Mouse (Mus musculus): ENCODE results near the gene Pde5a. TPM values are rescaled to one million over a fixed set of nuclear protein-coding genes. Genes with fewer than 3 reads are reported as not detected.

The Pde5a gene
- total RNA-seq, 2 experiments from 2014 or later, result 1.6 to 1.9 TPM

GRCm38 (mm10) chr3:122747921-122748700 is 19.4 kb downstream of the Pde5a start:
- DNase-seq, result no peak
- intact Hi-C loops (cut with DNase I), result no loop called here

DNA sequence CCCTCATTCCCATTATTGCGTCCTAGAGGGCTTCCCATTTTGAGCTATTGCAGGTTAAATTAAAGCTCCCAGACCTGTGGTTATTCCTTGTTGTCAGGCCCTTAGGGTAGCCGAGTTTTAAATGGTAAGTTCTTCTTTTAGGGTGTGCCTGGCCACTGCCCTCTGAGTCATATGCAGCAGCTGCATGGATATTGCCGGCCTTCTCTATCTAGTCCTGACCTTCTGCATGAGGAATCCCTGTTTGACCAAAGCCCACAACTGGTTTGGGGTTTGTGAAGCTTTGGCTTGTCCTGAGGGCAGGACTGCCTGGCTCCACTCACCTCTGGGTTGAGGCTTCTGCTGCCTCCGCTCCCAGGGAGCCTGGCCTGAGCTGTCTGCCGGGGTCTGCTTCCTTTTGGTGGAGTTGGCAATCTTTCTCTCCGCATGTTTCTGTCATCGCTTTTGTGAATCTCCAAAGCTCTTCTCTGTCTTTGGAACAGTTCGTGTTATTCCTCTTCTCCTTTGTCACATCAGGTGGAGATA is 34.6 kb downstream of the Pde5a start:
- intact Hi-C loops (cut with DNase I), result no loop called here
- DNase-seq, result peak in 1 of 2 experiments; percentile 17

DNA sequence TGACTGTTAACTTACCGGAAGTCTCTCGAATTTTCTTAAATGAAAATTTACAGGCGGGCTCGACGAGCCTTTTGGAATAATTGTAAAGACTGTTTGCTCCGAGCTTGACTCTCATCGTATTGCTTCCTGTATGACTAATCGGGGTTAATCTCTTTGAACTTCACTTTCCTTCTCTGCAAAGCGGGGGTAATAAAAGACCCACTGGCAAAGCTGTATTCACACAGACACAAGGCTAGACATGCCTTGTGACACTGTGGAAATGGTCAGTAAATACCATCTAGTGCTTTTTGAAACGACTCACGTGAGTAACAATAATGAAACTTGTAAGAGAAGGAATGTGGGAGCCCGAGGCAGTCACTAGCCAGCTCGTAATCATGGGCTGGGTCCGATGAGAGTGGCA is 35.0 kb downstream of the Pde5a start:
- no peak for DNase-seq
- intact Hi-C loops (cut with DNase I), result no loop called here

- no peak for DNase-seq
- intact Hi-C loops (cut with DNase I), result no loop called here
These were observed 38.2 kb downstream of the Pde5a start for GRCm38 (mm10) chr3:122766930-122767329.

DNA sequence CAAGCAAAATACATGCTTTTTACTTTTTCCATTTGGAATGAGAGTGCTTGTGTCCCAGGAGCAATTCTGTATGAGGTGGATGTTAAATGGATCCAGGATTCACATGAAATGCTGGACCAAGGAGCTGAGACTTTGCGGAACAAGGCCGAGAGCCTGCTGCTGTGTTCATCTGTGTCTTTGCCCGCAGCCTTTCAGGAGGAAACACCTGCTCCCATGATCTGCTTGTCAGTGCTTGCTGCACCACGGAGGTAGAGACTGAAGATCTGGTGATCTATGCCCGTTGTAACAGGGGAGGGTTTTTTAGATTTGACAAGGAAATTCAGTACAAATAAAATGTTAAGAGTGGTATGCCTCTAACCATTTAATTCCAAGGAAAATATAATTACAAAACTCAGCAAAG is 39.1 kb downstream of the Pde5a start:
- no peak for DNase-seq
- intact Hi-C loops (cut with DNase I), result no loop called here

DNA sequence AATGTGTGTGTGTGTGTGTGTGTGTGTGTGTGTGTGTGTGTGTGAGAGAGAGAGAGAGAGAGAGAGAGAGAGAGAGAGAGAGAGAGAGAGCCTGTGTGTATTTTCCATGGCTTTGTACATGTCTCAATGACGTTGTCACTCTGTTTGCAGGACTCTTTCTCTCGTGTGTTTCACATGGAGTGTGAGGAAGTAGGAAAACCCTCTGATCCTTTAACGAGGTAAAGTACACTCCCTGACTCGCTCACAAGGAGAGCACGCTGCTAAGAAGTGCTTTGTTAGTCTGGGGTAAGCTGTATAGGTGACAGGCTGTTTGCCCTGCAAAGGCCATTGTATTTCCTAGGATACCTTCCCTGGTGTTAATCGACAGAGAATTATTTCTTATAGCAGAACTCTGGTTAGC is 52.7 kb downstream of the Pde5a start:
- intact Hi-C loops (cut with DNase I), result no loop called here
- no peak for DNase-seq

DNA sequence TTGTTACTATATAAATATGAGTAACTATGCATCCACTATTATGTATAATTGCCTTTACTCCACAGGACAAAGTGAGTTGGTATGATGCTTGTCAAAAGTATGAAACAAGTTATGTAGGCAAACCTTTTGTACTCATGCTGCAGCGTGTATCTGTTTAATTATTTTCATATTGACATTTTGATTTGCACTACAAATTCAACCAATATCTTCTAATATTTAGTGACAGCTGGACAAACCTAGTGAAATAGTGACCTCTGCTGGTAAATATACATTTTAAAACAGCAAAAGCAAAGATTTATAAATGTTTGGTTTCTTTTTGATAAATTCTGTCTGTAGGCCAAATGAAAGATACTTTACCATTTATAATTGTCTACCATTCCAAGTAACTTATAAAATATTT is 55.5 kb downstream of the Pde5a start:
- intact Hi-C loops (cut with DNase I), result no loop called here

DNA sequence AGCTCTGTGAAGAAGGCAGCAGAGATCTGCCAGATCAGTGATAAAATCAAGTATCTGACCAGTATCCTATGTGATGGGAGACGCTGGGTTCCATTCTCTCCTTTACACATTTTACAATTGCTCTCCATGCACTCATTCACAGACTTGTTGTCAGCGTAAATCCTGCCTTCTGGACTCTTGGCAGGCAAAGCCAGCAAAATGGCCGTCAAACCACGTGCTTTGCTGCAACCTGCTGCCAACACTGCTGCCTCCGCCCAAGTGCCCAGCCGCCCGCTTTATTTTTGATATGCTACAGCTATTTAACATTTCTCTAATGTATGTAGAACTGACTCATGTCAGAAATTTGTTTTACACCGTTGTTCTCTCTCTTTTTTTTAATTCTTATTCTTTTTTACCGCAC is 59.6 kb downstream of the Pde5a start:
- no peak for DNase-seq
- intact Hi-C loops (cut with DNase I), result loop anchor here (5.0 kb wide), 1 partner anchor 61 kb away; the partner anchor contains the start of gene Pde5a

More for the DNA sequence above, 55.5 kb downstream of the Pde5a start:
- DNase-seq, result no peak

- intact Hi-C loops (cut with DNase I), result loop anchor here (5.0 kb wide), 1 partner anchor 62 kb away; the partner anchor contains the start of gene Pde5a
- no peak for DNase-seq
These were observed 60.8 kb downstream of the Pde5a start for GRCm38 (mm10) chr3:122789544-122789943.

- intact Hi-C loops (cut with DNase I), result no loop called here
- DNase-seq, result no peak
These were observed 71.3 kb downstream of the Pde5a start for GRCm38 (mm10) chr3:122800050-122800449.

GRCm38 (mm10) chr3:122800553-122801435 is 72.0 kb downstream of the Pde5a start:
- DNase-seq, result no peak

DNA sequence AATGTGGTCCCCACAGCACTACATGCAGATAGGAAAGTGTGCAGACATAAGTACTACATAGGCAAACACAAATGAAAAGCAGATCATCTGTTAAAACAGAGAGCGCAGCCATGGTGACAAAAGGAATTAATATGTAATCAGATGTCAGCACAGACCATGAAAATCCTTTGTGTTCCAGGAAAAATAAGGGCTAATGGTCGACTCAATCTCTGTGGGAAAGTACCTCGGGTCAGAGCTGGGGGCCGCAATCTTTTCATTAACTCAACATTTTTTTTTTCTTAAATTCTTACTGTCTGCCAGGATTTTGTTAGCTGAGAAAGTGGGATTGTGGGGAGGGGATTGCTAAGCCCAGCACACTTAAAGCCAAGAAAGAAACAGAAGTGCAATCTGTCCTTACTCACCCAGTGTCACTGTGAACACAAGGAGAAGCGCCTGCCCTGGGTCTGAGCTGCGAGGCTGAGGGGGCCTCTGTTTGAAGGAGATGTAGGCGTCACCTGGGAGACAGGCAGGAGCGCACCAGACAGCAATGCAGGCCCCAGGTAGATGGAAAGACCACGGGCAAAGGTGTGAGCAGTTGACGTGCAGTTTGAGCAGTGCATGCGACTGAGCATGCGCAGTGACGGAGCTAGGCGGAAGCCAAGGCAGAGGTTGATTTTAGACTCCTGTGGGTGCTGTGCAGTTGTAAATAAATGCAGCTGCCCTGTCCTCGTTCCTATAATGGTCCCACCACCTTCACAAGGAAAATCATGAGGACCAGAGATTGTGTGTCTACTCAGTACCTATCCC is 72.9 kb downstream of the Pde5a start:
- no peak for DNase-seq
- intact Hi-C loops (cut with DNase I), result no loop called here

More at GRCm38 (mm10) chr3:122800553-122801435, 72.0 kb downstream of the Pde5a start:
- intact Hi-C loops (cut with DNase I), result no loop called here

GRCm38 (mm10) chr3:122807313-122807712 is 78.6 kb downstream of the Pde5a start:
- intact Hi-C loops (cut with DNase I), result no loop called here
- no peak for DNase-seq

- intact Hi-C loops (cut with DNase I), result no loop called here
- no peak for DNase-seq
These were observed 81.5 kb downstream of the Pde5a start for GRCm38 (mm10) chr3:122810090-122810863.

GRCm38 (mm10) chr3:122810986-122811385 is 82.2 kb downstream of the Pde5a start:
- intact Hi-C loops (cut with DNase I), result no loop called here
- no peak for DNase-seq

DNA sequence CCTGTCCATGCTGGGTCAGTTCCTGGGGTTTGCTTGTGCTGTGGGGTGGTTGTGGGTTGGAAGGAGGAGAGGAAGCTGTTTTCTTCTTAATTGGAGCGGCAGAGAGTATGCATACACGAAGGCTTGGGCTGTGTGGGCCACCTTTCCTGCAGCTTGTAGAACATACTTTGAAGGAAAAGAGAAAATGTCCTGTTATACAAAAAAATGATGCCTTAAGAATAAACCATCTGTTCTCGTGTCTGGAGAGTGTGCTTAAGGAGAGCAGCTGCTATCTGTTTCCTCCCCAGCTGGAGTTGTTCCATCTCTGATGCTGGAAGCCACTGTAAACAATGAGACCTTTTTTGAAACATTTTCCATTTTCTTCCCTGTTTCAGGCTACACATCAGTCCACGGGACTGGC is 85.8 kb downstream of the Pde5a start:
- no peak for DNase-seq
- intact Hi-C loops (cut with DNase I), result no loop called here

DNA sequence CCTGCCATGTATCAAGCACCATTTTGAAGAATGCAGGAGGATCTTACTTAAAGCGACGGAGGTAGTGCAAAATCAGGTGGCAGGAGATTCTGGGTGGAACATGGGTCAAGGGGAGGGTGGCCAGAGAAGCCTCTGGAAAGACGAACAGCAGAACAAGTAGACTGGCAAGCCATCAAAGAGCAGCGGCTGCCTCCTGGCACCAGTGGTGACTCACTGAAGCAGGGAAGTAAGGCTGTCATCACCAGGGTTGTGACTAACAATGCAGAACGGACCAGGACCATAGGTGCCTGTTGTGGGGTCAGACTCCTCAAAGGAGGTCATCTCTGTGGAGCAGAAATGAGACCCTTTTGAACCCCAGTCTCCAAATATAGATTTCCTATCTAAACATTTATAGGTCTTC is 89.5 kb downstream of the Pde5a start:
- no peak for DNase-seq
- intact Hi-C loops (cut with DNase I), result no loop called here

GRCm38 (mm10) chr3:122820700-122821099 is 92.0 kb downstream of the Pde5a start:
- intact Hi-C loops (cut with DNase I), result no loop called here

GRCm38 (mm10) chr3:122828270-122829058 is 99.7 kb downstream of the Pde5a start:
- intact Hi-C loops (cut with DNase I), result no loop called here
- no peak for DNase-seq

More at GRCm38 (mm10) chr3:122820700-122821099, 92.0 kb downstream of the Pde5a start:
- no peak for DNase-seq
